ENCODE assay signal across 8 mouse cellular contexts in the genomic region with DNA sequence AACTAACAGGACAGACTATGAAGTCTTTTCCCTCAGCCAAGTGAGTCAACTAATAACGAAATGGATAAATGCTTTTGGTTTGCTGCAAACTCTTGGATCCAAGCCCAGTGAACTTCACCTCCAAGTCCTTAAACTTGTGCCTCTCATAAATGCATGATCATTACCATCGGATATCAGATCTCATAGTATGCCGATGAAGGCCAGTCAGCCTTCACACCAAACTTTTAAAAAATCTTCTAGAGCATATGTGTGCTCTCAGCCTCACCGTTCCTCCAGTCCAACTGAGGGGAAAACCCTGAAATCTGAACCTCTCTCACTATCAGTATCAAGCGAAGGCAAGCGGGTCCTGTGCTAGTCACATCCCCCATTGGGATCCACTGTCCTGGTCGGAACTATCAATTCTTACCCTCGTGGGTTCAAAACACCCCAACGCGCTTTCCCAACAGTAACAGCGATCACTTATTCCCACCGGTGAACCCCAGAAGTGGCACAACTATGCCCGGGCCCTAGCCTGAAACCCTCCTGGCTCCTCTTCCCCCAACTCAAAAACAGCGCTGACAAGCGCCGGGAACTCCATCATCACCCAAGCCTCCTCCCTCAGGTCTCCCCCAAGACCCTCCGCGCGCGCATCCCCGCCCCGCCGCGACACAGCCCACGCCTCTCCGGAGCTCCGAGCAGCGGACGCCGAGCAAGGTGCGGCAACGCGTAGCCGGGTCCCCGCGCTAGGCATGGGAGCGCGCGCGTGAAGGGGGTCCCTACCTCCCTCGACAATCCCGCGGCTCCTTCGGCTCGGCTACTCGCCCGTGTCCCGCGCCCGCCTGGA. TPM values are rescaled to one million over a fixed set of nuclear protein-coding genes. Genes with fewer than 3 reads are reported as not detected.
DNase-seq lines count a peak whose midpoint lies in the region; ATAC-seq and TF ChIP-seq lines count a peak whose summit lies in the region.

No protein-coding gene starts in this region.

- peak overlapping the region; percentile 94 for H3ac ChIP-seq in C2C12 (ENCODE audit: control insufficient read depth, insufficient read length, low read depth)

- peak overlapping the region; percentile 81 to 88 for H3K27ac ChIP-seq in heart, embryonic 14.5 days (replicated peaks in 1 of 2; ENCODE audit: control insufficient read depth in 1 of 2, insufficient read depth in 1 of 2, low read depth in 2 of 2, low read length in 2 of 2)
- H3K27ac ChIP-seq in limb, embryonic 10.5 days: peak overlapping the region; percentile 92
- peak overlapping the region; percentile 94 for H3K27ac ChIP-seq in midbrain, embryonic 14.5 days (replicated peaks; ENCODE audit: low read depth, low read length)

- under 1% methylated on average over 50 of the region's 50 CpGs for WGBS in heart, embryonic 14.5 days
- WGBS in limb, embryonic 10.5 days: 1% methylated on average over 50 of the region's 50 CpGs
- 1% methylated on average over 50 of the region's 50 CpGs for WGBS in midbrain, embryonic 14.5 days

- DNase-seq in gastrocnemius, adult 18-20 months (ENCODE audit: low spot score): peak; percentile 47
- DNase-seq in gastrocnemius, adult 8-10 months (ENCODE audit: low spot score in 2 of 2): no peak
- peak; percentile 31 for DNase-seq in c-Kit-positive CD71-positive TER-119-negative erythroid progenitor cells, embryonic 14.5 days (ENCODE audit: low read depth)
- no peak for DNase-seq in limb, embryonic 10.5 days (ENCODE audit: low spot score)
- no peak for DNase-seq in midbrain, embryonic 14.5 days
- DNase-seq in testis, postnatal 10 days (ENCODE audit: low spot score): no peak

- ATAC-seq in heart, embryonic 14.5 days (ENCODE audit: insufficient number of reproducible peaks, insufficient read depth, low FRiP score, low read depth): peak; percentile 64; the same call in 1 of the 2 replicates
- ATAC-seq in midbrain, embryonic 14.5 days (ENCODE audit: low FRiP score, low TSS enrichment): peak; percentile 84

- peaks cover 50% of the 10 kb centered on the region for H3K79me2 ChIP-seq in C2C12 (ENCODE audit: control insufficient read depth, insufficient read depth)

- no peaks in the 10 kb centered on the region for H3K9me3 ChIP-seq in heart, embryonic 14.5 days (ENCODE audit: control insufficient read depth, low read length)
- H3K9me3 ChIP-seq in limb, embryonic 10.5 days (replicated peaks): no peaks in the 10 kb centered on the region
- H3K9me3 ChIP-seq in midbrain, embryonic 14.5 days (ENCODE audit: control insufficient read depth, low read length): no peaks in the 10 kb centered on the region

- no peaks in the 10 kb centered on the region for H3K27me3 ChIP-seq in C2C12 (ENCODE audit: control insufficient read depth, insufficient read depth, insufficient read length)
- no peaks in the 10 kb centered on the region for H3K27me3 ChIP-seq in heart, embryonic 14.5 days (ENCODE audit: control insufficient read depth, insufficient read depth, low read length)
- no peaks in the 10 kb centered on the region for H3K27me3 ChIP-seq in limb, embryonic 10.5 days (ENCODE audit: low read depth, poor library complexity, severe bottlenecking)
- no peaks in the 10 kb centered on the region for H3K27me3 ChIP-seq in midbrain, embryonic 14.5 days (ENCODE audit: control insufficient read depth, insufficient read depth, low read length)

- peaks cover 5 to 28% of the 10 kb centered on the region in 2 experiments for H3K4me1 ChIP-seq in heart, embryonic 14.5 days (ENCODE audit: control insufficient read depth in 2 of 2, insufficient read depth in 2 of 2, low read length in 2 of 2)
- peaks cover 19% of the 10 kb centered on the region for H3K4me1 ChIP-seq in limb, embryonic 10.5 days
- peaks cover 10% of the 10 kb centered on the region; the same call in 1 of the 2 replicates for H3K4me1 ChIP-seq in midbrain, embryonic 14.5 days (ENCODE audit: control insufficient read depth, insufficient read depth, low read length)

- H3K9ac ChIP-seq in heart, embryonic 14.5 days (ENCODE audit: low read length): peak overlapping the region; percentile 88
- peak overlapping the region; percentile 84 for H3K9ac ChIP-seq in midbrain, embryonic 14.5 days (replicated peaks; ENCODE audit: low read length)

- peak overlapping the region; percentile 48 for H3K4me3 ChIP-seq in C2C12 (ENCODE audit: insufficient read depth, poor library complexity, severe bottlenecking)
- H3K4me3 ChIP-seq in heart, embryonic 14.5 days (ENCODE audit: control insufficient read depth in 1 of 2, insufficient read depth in 1 of 2, low read depth in 1 of 2, low read length in 2 of 2): peak overlapping the region; percentile 88 to 95
- peak overlapping the region; percentile 84 for H3K4me3 ChIP-seq in limb, embryonic 10.5 days
- peak overlapping the region; percentile 79 for H3K4me3 ChIP-seq in midbrain, embryonic 14.5 days (replicated peaks; ENCODE audit: low read depth, low read length)

- H3K4me2 ChIP-seq in heart, embryonic 14.5 days (ENCODE audit: low read length): peak overlapping the region; percentile 85
- peak overlapping the region; percentile 81 for H3K4me2 ChIP-seq in midbrain, embryonic 14.5 days (ENCODE audit: low read length)

- no peak for TF ChIP-seq CTCF in C2C12 (IDR thresholded peaks at IDR 0.05; ENCODE audit: control insufficient read depth, insufficient read depth, insufficient read length)

- peaks cover 22% of the 10 kb centered on the region for H3K79me3 ChIP-seq in C2C12 (ENCODE audit: low read depth)

- H3K36me3 ChIP-seq in C2C12 (ENCODE audit: control insufficient read depth, insufficient read depth): no peaks in the 10 kb centered on the region
- no peaks in the 10 kb centered on the region for H3K36me3 ChIP-seq in heart, embryonic 14.5 days (ENCODE audit: control insufficient read depth, insufficient read depth, low read length)
- no peaks in the 10 kb centered on the region for H3K36me3 ChIP-seq in limb, embryonic 10.5 days
- H3K36me3 ChIP-seq in midbrain, embryonic 14.5 days (ENCODE audit: control insufficient read depth, insufficient read depth, low read length): no peaks in the 10 kb centered on the region

TF ChIP-seq in C2C12, 6 proteins besides CTCF, POLR2A, EP300 and RAD21:
- no peak for TF ChIP-seq FOSL1 (IDR thresholded peaks at IDR 0.05; ENCODE audit: insufficient read depth, low read length, poor library complexity, severe bottlenecking)

RNA-seq across cellular contexts. Expression of gene Uap1, which starts 0.6 kb away (rescaled TPM):
- 10 to 100 TPM; 43.4 to 49.7 TPM for total RNA-seq in gastrocnemius, adult 18-20 months (2021)
- 10 to 100 TPM; 41.6 to 64.9 (median 48.9) TPM for total RNA-seq in gastrocnemius, adult 8-10 months (2022)
- polyA plus RNA-seq in C2C12 (2012; fragmentation: generic; extraction: Trizol): 17.5 TPM
- 44.4 and 45.6 TPM in 2 replicates for polyA plus RNA-seq in heart, embryonic 14.5 days (2014; fragmentation: Nextera tagmentation; extraction: Ambion mirVana)
- 54.0 and 57.7 TPM in 2 replicates for polyA plus RNA-seq in limb, embryonic 10.5 days (2016; fragmentation: Nextera tagmentation; extraction: Ambion mirVana)
- polyA plus RNA-seq in midbrain, embryonic 14.5 days (2014; fragmentation: Nextera tagmentation; extraction: Ambion mirVana): 49.2 and 67.5 TPM in 2 replicates

RNA-seq across cellular contexts. Expression of gene Uhmk1, which starts 41.0 kb away (rescaled TPM):
- total RNA-seq in gastrocnemius, adult 18-20 months (2021): 10 to 100 TPM; 11.7 to 15.6 TPM
- 10 to 100 TPM; 11.8 to 19.2 (median 13.3) TPM for total RNA-seq in gastrocnemius, adult 8-10 months (2022)
- polyA plus RNA-seq in C2C12 (2012; fragmentation: generic; extraction: Trizol): 8.7 TPM
- 8.7 and 9.0 TPM in 2 replicates for polyA plus RNA-seq in heart, embryonic 14.5 days (2014; fragmentation: Nextera tagmentation; extraction: Ambion mirVana)
- polyA plus RNA-seq in limb, embryonic 10.5 days (2016; fragmentation: Nextera tagmentation; extraction: Ambion mirVana): 8.9 and 9.5 TPM in 2 replicates
- polyA plus RNA-seq in midbrain, embryonic 14.5 days (2014; fragmentation: Nextera tagmentation; extraction: Ambion mirVana): 11.7 and 12.8 TPM in 2 replicates

RNA-seq across cellular contexts. Expression of gene Sh2d1b2, which starts 58.3 kb away (rescaled TPM):
- total RNA-seq in gastrocnemius, adult 18-20 months (2021): not detected
- not detected for total RNA-seq in gastrocnemius, adult 8-10 months (2022)
- polyA plus RNA-seq in C2C12 (2012; fragmentation: generic; extraction: Trizol): 0.12 TPM
- polyA plus RNA-seq in heart, embryonic 14.5 days (2014; fragmentation: Nextera tagmentation; extraction: Ambion mirVana): not detected in 2 replicates
- polyA plus RNA-seq in limb, embryonic 10.5 days (2016; fragmentation: Nextera tagmentation; extraction: Ambion mirVana): 0.11 TPM in 1 of 2 replicates, not detected in the other
- not detected in 2 replicates for polyA plus RNA-seq in midbrain, embryonic 14.5 days (2014; fragmentation: Nextera tagmentation; extraction: Ambion mirVana)

Comparison
In these comparisons a context has a peak if more than half of its experiments do, and no peak if none do; other contexts are left out.
1. DNase-seq: peak in gastrocnemius, adult 18-20 months (single experiment) and c-Kit-positive CD71-positive TER-119-negative erythroid progenitor cells, embryonic 14.5 days (single experiment); none in gastrocnemius, adult 8-10 months (0 of 2), limb, embryonic 10.5 days (single experiment), midbrain, embryonic 14.5 days (single experiment) and testis, postnatal 10 days (single experiment).
2. Peak in every context shown above with its lines, with median percentiles within 50 percentile points of each other: H3K4me3 ChIP-seq and H3K27ac ChIP-seq.